Mouse (Mus musculus) embryonic fibroblast, embryonic 13.5 days (primary cell): Measurements from ENCODE around the gene Fam178b.

Experiments used
- CTCF ChIP-seq: IDR thresholded peaks from 2 replicates; pipeline ENCODE4 v1.5.1; 2011; ENCODE audit warnings: mild to moderate bottlenecking, control low read depth, low read length, moderate library complexity, borderline replicate concordance; ENCODE audit not compliant: insufficient read depth
- POLR2A ChIP-seq: IDR thresholded peaks from 2 replicates; pipeline ENCODE4 v1.6.1; 2011; ENCODE audit warnings: low read depth, mild to moderate bottlenecking, control low read depth, low read length, moderate library complexity

- no peak for TF ChIP-seq POLR2A
- no peak for TF ChIP-seq CTCF
Observed at GRCm38 (mm10) chr1:36633920-36634319, 49.1 kb downstream of the Fam178b start.
